Mouse (Mus musculus): Measurements from ENCODE around the gene Trp53. TPM values are rescaled to one million over a fixed set of nuclear protein-coding genes. Genes with fewer than 3 reads are reported as not detected.

Trp53 gene
- 145 and 203 TPM in 2 replicates for polyA plus RNA-seq (2012; rRNA removed)

GRCm38 (mm10) chr11:69580091-69580514 is at the start of gene Trp53, which contains the start of gene Wrap53:
Gene Trp53, plus strand, starts transcription at chr11:69580359.
Gene Wrap53, minus strand, starts transcription at chr11:69580255.

GRCm38 (mm10) chr11:69549060-69549656 is 31.0 kb upstream of the Trp53 start, which contains the start of gene Dnah2:
Gene Dnah2, minus strand, starts transcription at chr11:69549110.

GRCm38 (mm10) chr11:69559851-69560765 is 20.1 kb upstream of the Trp53 start, which contains the start of gene Efnb3:
Gene Efnb3, minus strand, starts transcription at chr11:69560205.

GRCm38 (mm10) chr11:69605726-69606490 is 25.7 kb downstream of the Trp53 start, which contains the start of gene Atp1b2:
Gene Atp1b2, minus strand, starts transcription at chr11:69605942.

GRCm38 (mm10) chr11:69617805-69618204 is 37.6 kb downstream of the Trp53 start, which contains the start of gene Shbg:
Gene Shbg, minus strand, starts transcription at chr11:69617905.

GRCm38 (mm10) chr11:69621571-69622268 is 41.6 kb downstream of the Trp53 start, which contains the start of gene Sat2:
Gene Sat2, plus strand, starts transcription at chr11:69622024.

GRCm38 (mm10) chr11:69632284-69633089 is 52.3 kb downstream of the Trp53 start, which contains the start of gene Fxr2:
Gene Fxr2, plus strand, starts transcription at chr11:69632990.

Other genes with a start within 250 kb of the Trp53 start
- 4.7 and 4.9 TPM in 2 replicates for gene Rnf227, start 239.9 kb upstream of the Trp53 start, polyA plus RNA-seq (2012; rRNA removed)
- gene Chd3, start 211.0 kb upstream of the Trp53 start, polyA plus RNA-seq (2012; rRNA removed) = 192 and 199 TPM in 2 replicates
- 297 and 329 TPM in 2 replicates for gene Naa38, start 184.9 kb upstream of the Trp53 start, polyA plus RNA-seq (2012; rRNA removed)
- 18.8 and 20.3 TPM in 2 replicates for gene Cyb5d1, start 184.7 kb upstream of the Trp53 start, polyA plus RNA-seq (2012; rRNA removed)
- gene Tmem88, start 182.1 kb upstream of the Trp53 start, polyA plus RNA-seq (2012; rRNA removed) = 62.8 and 66.4 TPM in 2 replicates
- 15.6 and 16.4 TPM in 2 replicates for gene Kdm6b, start 166.7 kb upstream of the Trp53 start, polyA plus RNA-seq (2012; rRNA removed)
- gene Dnah2, start 31.2 kb upstream of the Trp53 start, polyA plus RNA-seq (2012; rRNA removed) = 5.1 and 7.0 TPM in 2 replicates
- gene Efnb3, start 20.2 kb upstream of the Trp53 start, polyA plus RNA-seq (2012; rRNA removed) = 13.1 and 13.5 TPM in 2 replicates
- 18.8 and 25.8 TPM in 2 replicates for gene Wrap53, start 104 bp upstream of the Trp53 start, polyA plus RNA-seq (2012; rRNA removed)
- gene Atp1b2, start 25.6 kb downstream of the Trp53 start, polyA plus RNA-seq (2012; rRNA removed) = 119 and 137 TPM in 2 replicates
- 5.6 and 7.1 TPM in 2 replicates for gene Shbg, start 37.5 kb downstream of the Trp53 start, polyA plus RNA-seq (2012; rRNA removed)
- gene Sat2, start 41.7 kb downstream of the Trp53 start, polyA plus RNA-seq (2012; rRNA removed) = 4.8 and 5.1 TPM in 2 replicates
- 68.6 and 73.0 TPM in 2 replicates for gene Fxr2, start 52.6 kb downstream of the Trp53 start, polyA plus RNA-seq (2012; rRNA removed)
- gene Sox15, start 75.0 kb downstream of the Trp53 start, polyA plus RNA-seq (2012; rRNA removed) = 1.7 and 2.1 TPM in 2 replicates
- gene Mpdu1, start 82.3 kb downstream of the Trp53 start, polyA plus RNA-seq (2012; rRNA removed) = 95.9 and 115 TPM in 2 replicates
- gene Cd68, start 85.8 kb downstream of the Trp53 start, polyA plus RNA-seq (2012; rRNA removed) = 38.2 and 52.8 TPM in 2 replicates
- 252 and 395 TPM in 2 replicates for gene Eif4a1, start 92.1 kb downstream of the Trp53 start, polyA plus RNA-seq (2012; rRNA removed)
- 57.7 and 67.2 TPM in 2 replicates for gene Senp3, start 101.7 kb downstream of the Trp53 start, polyA plus RNA-seq (2012; rRNA removed)
- gene Tnfsf13, start 105.4 kb downstream of the Trp53 start, polyA plus RNA-seq (2012; rRNA removed) = 5.2 and 8.0 TPM in 2 replicates
- gene Tnfsf12, start 115.5 kb downstream of the Trp53 start, polyA plus RNA-seq (2012; rRNA removed) = 59.3 and 71.8 TPM in 2 replicates
- 12.8 and 20.4 TPM in 2 replicates for gene Tnfsfm13, start 115.7 kb downstream of the Trp53 start, polyA plus RNA-seq (2012; rRNA removed)
- gene Polr2a, start 178.3 kb downstream of the Trp53 start, polyA plus RNA-seq (2012; rRNA removed) = 17.8 and 29.7 TPM in 2 replicates
- gene Slc35g3, start 181.6 kb downstream of the Trp53 start, polyA plus RNA-seq (2012; rRNA removed) = 1.3 and 1.5 TPM in 2 replicates
- 48.6 and 69.0 TPM in 2 replicates for gene Zbtb4, start 185.6 kb downstream of the Trp53 start, polyA plus RNA-seq (2012; rRNA removed)
- gene Chrnb1, start 215.6 kb downstream of the Trp53 start, polyA plus RNA-seq (2012; rRNA removed) = 9.5 and 12.9 TPM in 2 replicates
- 7.8 and 8.5 TPM in 2 replicates for gene Fgf11, start 221.5 kb downstream of the Trp53 start, polyA plus RNA-seq (2012; rRNA removed)
- gene Tmem102, start 225.3 kb downstream of the Trp53 start, polyA plus RNA-seq (2012; rRNA removed) = 7.3 and 9.6 TPM in 2 replicates
- gene Gm39566, start 234.9 kb downstream of the Trp53 start, polyA plus RNA-seq (2012; rRNA removed) = not detected in 2 replicates
- gene Spem2, start 238.1 kb downstream of the Trp53 start, polyA plus RNA-seq (2012; rRNA removed) = not detected in 2 replicates
- gene Spem1, start 241.8 kb downstream of the Trp53 start, polyA plus RNA-seq (2012; rRNA removed) = 0.26 and 0.50 TPM in 2 replicates